Mouse (Mus musculus): ENCODE data around the gene Rbms3.

DNA sequence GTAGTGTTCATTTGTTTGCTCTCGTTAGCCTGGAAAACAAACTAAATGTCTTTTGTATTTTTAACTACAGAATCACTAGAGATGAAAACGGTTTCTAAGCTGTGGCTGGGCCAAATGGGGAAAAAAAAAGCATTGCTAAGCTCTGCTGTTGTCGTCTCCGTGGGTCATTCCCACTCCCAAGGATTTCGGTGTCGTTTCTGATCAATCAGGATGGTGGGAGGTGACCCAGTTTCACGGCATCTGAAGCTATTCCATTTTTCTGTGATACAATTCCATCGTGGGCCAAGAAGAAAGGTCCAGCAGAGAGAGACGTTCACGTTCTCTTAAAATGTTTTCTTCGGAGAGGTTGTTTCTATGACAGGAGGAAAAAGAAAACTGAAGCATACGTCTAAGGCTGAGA, 354.9 kb downstream of the Rbms3 start:
- TF ChIP-seq CTCF (IDR thresholded peaks at IDR 0.05) (no peak), EP300 (IDR thresholded peaks at IDR 0.05) (no peak)
